Mouse (Mus musculus) cerebellum, postnatal 4 days (tissue): Measurements from ENCODE around the gene Ccdc60.
A peak's percentile ranks its signal among the peaks of the same experiment; 100 is the strongest.
"Not testable (repeated sequence)": the region's sequence is repeated elsewhere in the genome, so short reads cannot be mapped to it uniquely, and the experiment has no call there.

ENCODE experiments used
- DNase-seq, 2 experiments: peaks; one replicate each; pipeline ENCODE4 v3.0.0; 2022; ENCODE audit warnings: low spot score in 2 of 2, mixed read lengths in 1 of 2

Gene Ccdc60

DNA sequence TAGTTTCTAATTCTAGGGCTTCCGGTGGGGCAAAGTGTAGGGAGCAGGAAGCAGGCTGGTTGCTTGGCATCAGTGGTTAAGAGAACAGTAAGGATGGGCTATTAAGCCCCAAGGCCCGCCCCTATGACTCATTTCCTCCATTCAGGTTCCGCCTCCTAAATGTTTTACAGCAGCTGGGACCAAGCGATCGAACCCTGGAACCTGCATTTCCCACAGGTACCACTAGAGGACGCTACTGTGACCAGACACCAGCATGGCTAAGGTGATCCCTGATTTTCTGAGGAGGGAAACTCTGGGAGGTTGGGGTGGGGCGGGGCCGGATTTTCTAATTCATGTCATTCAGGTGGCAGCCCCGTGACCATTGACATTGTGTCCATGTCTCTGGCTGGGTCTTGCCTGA lies 96.1 kb downstream of the Ccdc60 start:
- DNase-seq, result no peak

DNA sequence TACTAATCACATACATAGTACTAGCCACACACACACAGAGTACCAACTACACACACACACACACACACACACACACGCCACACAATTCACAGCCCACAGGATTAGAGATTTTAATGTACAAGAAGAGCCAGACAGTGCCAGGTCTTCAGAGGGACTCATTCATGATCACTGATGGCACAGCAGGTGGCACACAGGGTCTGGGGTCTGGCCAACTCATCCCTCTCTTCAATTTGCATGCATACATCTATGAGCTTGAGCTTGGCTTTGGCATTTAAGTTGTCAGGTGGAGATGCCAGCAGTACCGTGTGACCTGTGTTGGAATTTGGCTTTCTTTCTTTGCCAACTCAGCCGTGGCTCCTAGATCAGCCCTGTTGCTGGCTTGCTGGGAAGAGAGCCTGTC lies 97.2 kb downstream of the Ccdc60 start:
- DNase-seq, result no peak

DNA sequence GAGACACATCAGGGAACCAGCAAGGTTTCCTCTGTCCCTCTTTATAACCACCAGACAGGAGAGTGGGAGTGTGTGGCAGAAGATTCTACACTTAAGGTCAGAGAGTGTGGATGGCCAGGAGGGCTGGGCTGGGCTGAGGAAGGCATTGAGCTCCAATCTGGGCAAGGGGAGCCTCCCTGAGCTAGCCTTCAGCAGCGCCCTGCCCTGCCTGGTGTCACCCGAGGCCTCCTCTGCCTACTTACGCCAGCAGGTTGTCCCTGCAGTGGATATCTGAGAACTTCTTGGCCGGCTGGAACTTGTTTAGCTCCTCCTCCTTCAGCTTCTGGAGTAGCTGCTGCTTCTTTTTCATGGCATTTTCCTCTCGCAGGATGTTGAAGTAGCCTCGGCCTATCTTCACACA lies 99.0 kb downstream of the Ccdc60 start:
- DNase-seq, result no peak

DNA sequence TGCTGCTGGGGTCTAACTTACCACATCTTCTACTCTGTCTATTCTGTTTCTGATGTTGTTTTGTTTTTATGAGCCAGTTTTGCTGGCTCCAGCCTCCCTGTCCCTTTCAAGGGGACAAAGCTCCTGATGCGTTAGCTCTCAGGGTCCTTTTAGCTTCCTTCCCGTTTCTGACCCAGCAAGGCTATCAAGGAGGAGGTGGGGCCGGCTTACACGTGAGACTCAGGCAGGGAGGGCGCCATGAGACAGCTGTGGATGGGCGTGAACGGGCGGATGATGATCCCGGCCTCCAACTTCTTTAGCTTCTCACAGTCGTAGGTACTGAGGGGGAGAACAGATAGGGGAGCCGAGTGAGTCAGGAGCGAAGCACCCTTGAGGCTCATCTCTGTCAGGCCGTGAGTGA lies 108.2 kb downstream of the Ccdc60 start:
- no peak for DNase-seq

DNA sequence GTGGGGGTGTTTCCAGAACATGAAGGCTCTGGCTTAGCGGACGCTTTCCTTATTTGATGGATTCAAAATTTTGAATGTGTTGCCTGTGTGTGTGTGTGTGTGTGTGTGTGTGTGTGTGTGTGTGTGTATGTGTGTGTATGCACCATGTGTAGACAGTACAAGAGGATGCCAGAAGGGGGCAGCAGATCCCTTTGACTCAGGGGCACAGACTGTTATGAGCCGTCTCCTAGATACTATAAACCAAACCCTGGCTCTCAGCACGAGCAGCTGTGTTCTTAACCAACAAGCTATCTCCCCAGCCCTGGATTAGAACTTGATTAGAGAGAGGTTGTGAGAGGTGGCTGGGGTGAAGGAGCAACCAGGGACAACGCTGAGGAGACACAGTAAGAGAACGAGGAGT lies 117.1 kb downstream of the Ccdc60 start:
- no peak for DNase-seq

DNA sequence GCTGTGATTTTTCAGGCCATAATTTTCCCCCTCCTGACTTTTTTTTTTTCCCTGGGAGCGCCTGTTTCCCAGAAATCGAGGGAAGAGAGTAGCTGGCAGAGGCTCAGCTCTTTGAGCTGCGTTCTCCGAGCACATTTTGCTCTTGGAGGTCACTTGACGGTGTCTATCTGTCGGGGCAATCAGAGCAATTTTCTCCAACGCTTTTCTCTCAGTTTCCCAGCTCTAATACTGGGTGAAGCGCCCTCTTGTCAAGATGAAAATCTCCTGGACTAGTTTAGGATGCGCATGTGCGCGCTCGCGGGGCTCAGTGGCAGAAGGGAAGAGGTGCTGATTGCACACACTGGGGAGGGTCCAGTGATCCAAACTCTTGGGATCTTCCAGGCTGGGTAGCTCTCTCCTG lies 121.8 kb downstream of the Ccdc60 start:
- no peak for DNase-seq

DNA sequence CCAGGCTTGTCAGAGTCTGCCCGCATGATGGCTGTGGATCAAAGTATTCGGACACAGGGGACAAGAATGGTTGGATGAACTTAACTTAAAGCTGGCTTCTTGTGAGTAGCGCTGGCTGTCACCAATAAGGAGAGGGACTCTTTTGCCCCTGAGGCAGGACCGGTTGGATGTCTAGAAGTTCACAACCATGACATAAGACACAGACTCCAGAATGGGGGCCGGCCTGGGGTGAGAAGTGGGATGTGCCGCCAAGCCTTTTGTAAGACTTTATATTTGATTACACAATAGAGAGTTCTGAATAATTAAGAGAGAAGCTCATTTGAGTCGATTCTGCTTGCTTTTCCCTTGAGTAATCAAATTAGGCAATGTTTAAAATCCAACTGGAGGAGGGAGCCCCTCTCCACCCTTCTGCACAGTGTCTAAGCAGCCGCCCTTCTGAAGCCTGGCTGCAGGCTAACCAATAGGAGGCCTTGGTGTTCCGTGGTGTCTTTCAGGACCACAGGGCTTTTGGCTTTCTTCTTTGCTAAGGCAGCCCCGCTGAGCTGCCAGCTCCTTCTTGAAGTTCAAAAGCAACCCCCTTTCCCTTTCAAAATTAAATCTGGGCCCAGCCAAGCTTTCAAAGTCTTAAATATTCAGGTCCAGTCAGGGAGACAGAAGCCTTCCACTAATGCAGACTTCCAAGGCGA lies 123.4 kb downstream of the Ccdc60 start:
- DNase-seq, result no peak

DNA sequence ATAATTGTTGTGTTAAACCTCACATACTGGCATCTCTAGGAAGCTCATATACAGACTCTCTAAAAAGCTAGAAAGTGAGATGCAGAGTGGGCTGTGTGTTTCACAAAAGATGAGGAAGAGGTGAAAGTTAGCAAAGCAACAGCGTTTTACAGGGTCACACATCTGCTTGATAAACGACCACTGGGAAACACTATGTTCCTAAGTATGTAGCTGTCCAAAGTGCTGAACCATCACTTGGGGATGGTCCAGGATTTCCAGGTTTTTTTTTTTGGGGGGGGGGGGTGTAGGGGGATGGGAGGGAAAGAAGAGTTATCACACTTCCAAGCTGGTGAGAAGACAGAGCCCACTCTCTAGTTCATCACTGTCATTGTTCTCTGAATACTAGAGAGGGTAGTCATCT lies 134.0 kb downstream of the Ccdc60 start:
- no peak for DNase-seq

DNA sequence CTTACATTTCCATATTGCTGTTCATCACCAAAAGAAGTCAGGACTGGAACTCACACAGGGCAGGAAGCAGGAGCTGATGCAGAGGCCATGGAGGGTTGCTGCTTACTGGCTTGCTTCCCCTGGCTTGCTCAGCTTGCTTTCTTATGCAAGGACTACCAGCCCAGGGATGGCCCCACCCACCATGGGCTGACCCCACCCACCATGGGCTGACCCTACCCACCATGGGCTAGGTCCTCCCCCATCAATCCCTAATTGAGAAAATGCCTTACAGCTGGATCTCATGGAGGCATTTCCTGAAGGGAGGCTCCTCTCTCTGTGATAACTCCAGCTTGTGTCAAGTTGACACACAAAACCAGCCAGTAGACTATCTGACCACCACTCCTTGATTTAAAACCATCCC lies 142.3 kb downstream of the Ccdc60 start:
- DNase-seq, result not testable (repeated sequence)

DNA sequence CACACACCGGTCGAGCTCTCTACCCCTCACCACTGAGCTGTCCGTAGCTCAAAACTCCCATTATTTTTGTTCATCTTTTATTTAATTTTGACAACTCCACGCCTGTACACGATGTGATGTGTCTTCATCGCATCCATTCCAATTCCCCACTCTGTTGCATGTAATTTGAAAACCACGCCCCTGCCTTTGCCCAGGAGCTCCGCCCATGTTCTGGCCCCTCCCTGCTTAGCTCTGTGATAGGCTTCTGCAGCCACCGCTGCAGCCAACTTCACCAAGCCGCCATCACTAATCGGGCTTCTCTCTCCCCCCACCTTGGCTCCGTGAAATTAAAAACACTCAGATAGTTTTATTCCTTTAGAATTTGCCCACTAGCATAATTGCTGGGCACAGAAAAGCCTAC lies 144.1 kb downstream of the Ccdc60 start:
- no peak for DNase-seq

DNA sequence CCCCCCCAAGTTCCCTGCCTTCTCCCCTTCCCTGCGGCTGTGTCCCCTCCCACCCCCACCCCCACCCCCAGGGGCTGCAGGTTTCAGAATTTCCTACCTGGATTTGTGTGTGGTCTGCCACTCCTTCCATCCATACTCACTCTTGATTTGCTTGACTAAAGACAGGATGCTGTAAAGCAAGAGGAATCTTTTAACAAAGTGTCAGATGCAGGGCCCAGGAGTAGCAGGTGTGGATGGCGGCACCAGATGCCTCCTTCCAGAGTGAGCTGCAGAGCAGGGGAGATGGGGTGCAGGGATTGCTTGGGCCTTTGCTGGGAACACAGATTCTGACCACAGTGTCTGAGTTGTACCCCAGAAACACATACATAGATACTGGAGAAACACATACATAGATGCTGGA lies 148.1 kb downstream of the Ccdc60 start:
- DNase-seq, result no peak

DNA sequence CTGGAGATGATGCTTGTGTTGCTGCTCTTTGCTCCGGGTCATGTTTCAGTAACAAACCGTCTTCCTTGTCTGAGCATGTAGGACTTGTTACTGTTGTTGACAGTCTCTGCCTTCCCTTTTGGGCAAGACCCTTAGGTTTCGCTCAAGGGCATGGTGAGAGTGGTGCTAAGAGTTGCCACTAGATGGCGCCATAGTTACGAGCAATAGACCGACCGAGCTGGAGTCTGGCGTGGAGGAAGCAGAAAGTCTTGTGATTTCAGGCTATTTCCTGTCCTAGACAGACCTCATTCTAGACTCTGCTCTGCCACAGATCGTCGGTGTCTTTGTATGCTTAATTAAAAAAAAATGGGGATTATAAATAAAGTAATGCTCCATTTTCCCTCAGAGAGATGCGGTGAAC lies 165.4 kb downstream of the Ccdc60 start:
- peak; percentile 67 to 85 for DNase-seq

DNA sequence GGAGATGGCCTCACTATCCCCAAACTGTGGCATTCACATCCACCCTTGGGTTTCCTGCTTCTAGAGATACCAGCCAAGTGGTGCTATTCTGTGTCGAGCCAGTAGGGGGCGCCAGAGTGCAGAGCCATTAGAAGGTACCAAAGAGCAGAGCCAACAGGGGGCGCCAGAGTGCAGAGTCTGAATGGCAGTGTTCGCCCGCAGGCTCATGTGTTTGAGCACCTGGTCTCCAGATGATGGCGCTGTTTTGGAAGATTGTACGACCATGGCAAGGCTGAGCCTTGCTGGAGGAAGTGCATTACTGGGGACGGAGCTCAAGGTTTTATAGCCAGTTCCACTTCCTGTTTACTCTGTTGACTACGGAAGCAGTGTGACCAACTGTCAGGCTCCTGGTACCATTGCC lies 172.2 kb downstream of the Ccdc60 start:
- DNase-seq, result peak in 1 of 2 experiments; percentile 72

DNA sequence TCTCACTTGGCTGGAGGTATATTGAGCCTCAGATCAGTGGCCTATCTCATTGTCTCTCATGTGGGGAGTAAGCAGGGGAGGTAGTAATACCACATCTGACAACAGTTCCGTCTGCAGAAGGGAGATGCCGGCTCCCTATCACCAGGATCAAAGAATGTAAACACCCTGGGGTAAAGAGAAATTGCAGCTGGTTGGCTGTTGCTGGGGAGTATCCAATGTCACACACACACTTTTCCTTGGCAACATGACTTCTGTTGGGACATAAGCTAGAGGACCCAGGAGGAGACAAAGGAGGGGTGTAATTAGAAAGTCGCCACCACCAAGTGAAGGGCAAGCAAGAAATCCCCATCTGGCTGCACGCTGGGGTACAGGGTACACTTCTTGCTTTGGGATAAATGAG lies 172.7 kb downstream of the Ccdc60 start:
- DNase-seq, result no peak

DNA sequence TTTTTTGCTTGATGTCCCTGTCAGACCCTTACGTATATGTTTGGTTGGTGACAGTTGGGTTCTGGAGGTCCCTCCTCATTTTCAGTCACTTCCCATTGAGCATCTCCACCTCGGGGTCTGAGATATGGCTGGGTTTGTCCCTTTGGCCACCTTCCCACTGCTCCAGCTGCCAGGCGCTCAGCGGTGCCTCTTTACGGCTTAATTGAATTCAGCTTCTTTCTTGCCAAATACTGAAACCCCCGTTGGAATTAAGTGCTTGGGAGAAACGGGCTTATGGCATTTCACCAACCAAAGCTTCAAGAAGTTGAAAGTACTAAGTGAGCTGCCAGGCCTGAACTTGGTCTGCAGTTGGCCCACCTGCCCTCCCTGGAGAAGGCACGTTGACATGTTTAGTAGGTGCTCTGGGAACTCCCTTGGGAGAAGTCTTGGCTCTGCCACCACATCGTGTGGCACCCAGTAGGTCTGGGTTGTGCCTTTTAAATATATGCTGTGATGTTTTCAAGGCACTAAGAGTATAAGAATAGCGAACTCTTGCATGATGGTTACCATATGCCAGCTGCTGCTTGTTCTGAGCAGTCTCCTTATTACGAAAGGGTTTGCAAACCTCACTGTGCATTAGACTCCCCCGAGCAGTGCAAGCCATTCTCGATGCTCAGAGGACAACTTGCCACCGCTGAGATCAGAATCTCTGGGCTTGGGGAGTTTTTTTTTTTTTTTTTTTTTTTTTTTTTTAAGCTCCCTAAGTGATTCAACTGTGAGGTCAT lies 173.5 kb downstream of the Ccdc60 start:
- peak in 1 of 2 experiments; percentile 67 for DNase-seq

DNA sequence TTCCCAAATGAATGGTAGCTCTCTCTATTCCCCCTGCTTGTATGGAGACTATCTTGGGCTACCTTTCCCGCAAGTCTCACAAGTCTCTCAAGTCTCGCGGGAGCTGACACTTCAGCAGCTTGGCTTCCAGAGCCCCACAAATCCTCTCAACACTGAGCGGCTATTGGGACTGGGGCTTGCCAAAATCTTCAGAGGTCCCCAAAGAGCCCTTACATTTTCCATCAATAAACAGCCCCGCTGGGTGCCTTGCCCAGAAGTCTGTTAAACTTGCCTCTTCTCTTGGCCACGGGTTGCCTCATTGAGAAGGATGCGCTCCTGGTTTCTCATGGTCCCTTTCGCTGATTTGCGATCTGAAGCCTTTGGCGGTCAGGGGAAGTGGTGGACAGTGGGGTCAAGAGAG lies 180.1 kb downstream of the Ccdc60 start:
- DNase-seq, result no peak

DNA sequence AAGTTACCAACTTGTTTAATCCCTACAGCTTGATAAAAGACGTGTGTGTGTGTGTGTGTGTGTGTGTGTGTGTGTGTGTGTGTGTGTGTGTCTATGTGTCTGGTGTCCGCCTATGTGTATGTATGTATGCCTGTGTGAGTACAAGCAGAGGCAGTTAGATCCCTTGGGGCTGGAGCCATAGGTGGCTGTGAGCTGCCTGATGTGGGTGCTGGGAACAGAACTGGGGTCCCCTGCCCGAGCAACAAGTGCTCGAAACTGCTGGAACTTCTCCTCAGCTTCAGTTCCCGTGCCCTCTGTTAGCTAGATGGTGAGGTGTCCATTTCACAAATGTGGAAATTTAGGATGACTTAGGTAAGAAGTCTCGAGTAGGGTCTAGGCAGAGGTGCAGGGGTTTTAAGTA lies 204.6 kb downstream of the Ccdc60 start:
- no peak for DNase-seq

DNA sequence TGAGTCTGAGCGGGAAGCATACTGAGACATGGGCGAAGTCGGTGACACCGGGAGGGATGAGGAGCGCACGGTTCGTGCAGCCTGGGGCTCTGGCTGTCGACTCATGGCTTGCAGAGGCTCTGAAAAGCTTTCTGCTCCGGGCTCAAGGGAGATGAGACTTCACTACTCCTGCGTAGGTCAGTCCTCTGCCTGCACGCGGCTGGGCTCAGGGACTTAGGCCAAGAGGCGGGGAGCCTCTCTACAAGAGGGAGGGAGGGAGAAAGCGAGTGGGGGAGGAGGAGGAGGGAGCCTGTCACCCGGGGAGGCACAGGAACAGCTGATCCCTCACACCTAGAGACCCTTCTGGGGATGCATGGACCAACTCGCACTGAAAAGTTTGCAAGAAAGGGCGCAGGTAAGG lies 205.7 kb downstream of the Ccdc60 start, which contains the start of gene Tmem233:
Tmem233 (minus strand) TSS at position 164 of the 400 bp plus-strand sequence.
- DNase-seq, result no peak

DNA sequence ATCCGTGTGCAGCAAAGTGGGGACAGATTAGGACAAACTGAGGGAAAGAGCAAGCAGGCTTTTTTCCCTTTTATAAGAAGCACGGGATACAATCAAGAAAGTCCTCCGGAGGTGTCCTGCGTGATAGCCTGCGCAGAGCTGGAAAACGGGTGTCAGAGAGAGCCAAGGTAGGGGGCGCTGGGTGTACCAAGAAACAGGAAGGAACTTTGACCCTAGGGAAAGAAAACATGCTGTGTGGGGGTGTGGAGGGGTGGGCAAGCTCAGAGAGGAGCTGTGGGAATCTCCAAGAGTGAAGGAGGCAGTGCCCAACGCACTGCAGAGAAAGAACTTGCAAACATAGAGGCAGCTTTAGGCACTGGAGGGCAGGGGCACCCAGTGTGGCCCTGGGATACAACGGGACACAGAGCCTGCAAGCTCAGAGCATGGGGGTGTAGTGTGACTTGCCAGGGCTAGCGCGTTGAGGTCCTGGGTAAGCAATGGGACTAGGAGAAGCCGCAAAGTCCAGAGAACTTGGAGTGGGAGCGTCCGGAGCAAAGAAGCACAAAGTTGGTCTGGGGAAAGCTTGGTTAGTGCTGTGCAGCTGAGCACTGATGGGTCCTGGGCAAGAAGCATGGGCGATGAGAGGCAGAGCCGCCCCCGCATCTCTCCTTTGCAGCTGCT lies 206.4 kb downstream of the Ccdc60 start:
- no peak for DNase-seq

DNA sequence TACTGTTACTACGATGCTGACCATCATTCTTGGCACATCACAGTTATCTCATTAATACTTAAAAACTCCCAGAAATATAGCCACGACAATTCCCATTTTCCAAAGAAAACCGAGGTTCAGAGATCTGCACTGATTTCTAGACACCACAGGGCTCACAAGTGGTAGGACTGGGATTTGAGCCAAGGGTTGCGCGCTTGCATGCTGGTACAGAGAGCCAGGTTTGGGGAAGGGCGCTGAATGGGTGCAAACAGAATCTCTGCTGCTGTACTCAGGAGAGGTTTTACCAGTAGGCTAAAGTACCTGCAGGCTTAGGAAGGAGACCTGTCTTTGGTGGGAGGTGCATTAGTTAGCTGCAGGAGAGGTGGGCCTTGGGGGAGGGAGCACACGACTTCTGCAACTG lies 207.2 kb downstream of the Ccdc60 start:
- no peak for DNase-seq

DNA sequence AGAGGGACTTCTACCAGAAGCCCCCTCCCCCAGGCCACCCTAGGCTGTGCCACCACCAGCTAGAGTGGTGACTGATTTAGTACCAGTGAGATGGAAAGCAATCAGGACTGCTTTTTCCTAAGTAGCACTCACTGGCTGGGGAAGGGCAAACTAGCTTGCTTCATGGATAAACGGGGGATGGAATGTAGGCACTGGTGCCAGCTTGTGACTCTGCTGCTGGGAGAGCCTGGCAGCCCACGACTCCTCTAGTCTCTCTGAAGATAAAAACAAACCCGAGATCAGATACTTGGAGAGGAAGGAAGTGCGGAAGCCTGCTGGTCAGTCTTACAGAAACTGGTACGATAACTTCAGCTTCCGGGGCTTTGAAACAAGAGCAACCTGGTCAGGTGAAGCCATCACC lies 208.0 kb downstream of the Ccdc60 start:
- DNase-seq, result no peak
